Mouse (Mus musculus) ES-Bruce4 (cell line): ENCODE measurements around the gene Fgg.

Experiments
- EP300 ChIP-seq: IDR thresholded peaks from 2 replicates; pipeline ENCODE4 v1.6.1; 2011; ENCODE audit warnings: low read depth, low read length; ENCODE audit not compliant: insufficient read depth
- POLR2A ChIP-seq: IDR thresholded peaks from one replicate; pipeline ENCODE4 v1.8.1; 2011; ENCODE audit warnings: low read length; ENCODE audit not compliant: insufficient read depth

- TF ChIP-seq EP300 (no peak), POLR2A (no peak)
These were observed 5.3 kb upstream of the Fgg start for GRCm38 (mm10) chr3:83002191-83002590.
